Mouse (Mus musculus) intestine, embryonic 15.5 days (tissue): Measurements from ENCODE around the gene Gpm6b. TPM values are rescaled to one million over a fixed set of nuclear protein-coding genes. Genes with fewer than 3 reads are reported as not detected.

Source experiments
- ATAC-seq: fragments of 200-750 bp; cut with Nextera tagmentation; 2 replicates; pipeline ENCODE4 v1.8.0; 2017; ENCODE audit warnings: moderate TSS enrichment, moderate library complexity
- H3K27ac ChIP-seq: fragments of 300-500 bp; sonication (generic); 2 replicates; pipeline ENCODE4 v1.5.1; 2015; ENCODE audit warnings: mild to moderate bottlenecking, inconsistent platforms
- H3K27me3 ChIP-seq: fragments of 300-500 bp; sonication (generic); replicated peaks from 2 replicates; pipeline ENCODE4 v1.6.1; 2015; ENCODE audit warnings: inconsistent platforms
- H3K36me3 ChIP-seq: fragments of 300-500 bp; sonication (generic); 2 replicates; pipeline ENCODE4 v1.6.1; 2015; ENCODE audit warnings: inconsistent platforms
- H3K4me1 ChIP-seq: fragments of 300-500 bp; sonication (generic); replicated peaks from 2 replicates; pipeline ENCODE4 v1.6.1; 2015; ENCODE audit warnings: inconsistent platforms
- H3K4me2 ChIP-seq: fragments of 300-500 bp; sonication (generic); replicated peaks from 2 replicates; pipeline ENCODE4 v1.6.1; 2015; ENCODE audit warnings: mild to moderate bottlenecking, inconsistent platforms
- H3K4me3 ChIP-seq: fragments of 300-500 bp; sonication (generic); replicated peaks from 2 replicates; pipeline ENCODE4 v1.5.1; 2015; ENCODE audit warnings: inconsistent platforms
- H3K9ac ChIP-seq: fragments of 300-500 bp; sonication (generic); 2 replicates; pipeline ENCODE4 v1.6.1; 2015; ENCODE audit warnings: inconsistent platforms
- H3K9me3 ChIP-seq: fragments of 300-500 bp; sonication (generic); 2 replicates; pipeline ENCODE4 v1.6.1; 2016; ENCODE audit warnings: inconsistent platforms
- WGBS: fragments of 180-500 bp; shearing (Covaris S2); methylation state at CpG from one replicate; pipeline ENCODE4 v1.1.7; 2015; 5-methylcytosine and 5-hydroxymethylcytosine counted together
- polyA plus RNA-seq: library from polyadenylated mRNA; unstranded; fragments of >200 nt; fragmentation: Nextera tagmentation; extraction: Ambion mirVana; gene quantifications from 2 replicates; pipeline ENCODE4 v1.2.1, GENCODE M21; 2015

Gene Gpm6b
- polyA plus RNA-seq, 1 experiment from 2014 or later: 22.6 TPM

- H3K36me3 ChIP-seq: no peaks in the 10 kb centered on the region
- H3K9ac ChIP-seq: no peak overlapping the region
- H3K27me3 ChIP-seq: no peaks in the 10 kb centered on the region
- no peaks in the 10 kb centered on the region for H3K4me1 ChIP-seq
- no peaks in the 10 kb centered on the region for H3K9me3 ChIP-seq
- no peak overlapping the region for H3K4me3 ChIP-seq
- H3K27ac ChIP-seq: no peak overlapping the region
- 80% methylated on average over 8 of the region's 8 CpGs for WGBS
- H3K4me2 ChIP-seq: no peak overlapping the region
- no peak for ATAC-seq
These were observed 126.9 kb downstream of the Gpm6b start for GRCm38 (mm10) chrX:166365458-166366213.

- no peak for ATAC-seq
- H3K27me3 ChIP-seq: no peaks in the 10 kb centered on the region
- H3K9ac ChIP-seq: no peak overlapping the region
- H3K9me3 ChIP-seq: no peaks in the 10 kb centered on the region
- H3K4me3 ChIP-seq: no peak overlapping the region
- WGBS: 83% methylated on average over 9 of the region's 9 CpGs
- H3K27ac ChIP-seq: no peak overlapping the region
- H3K36me3 ChIP-seq: no peaks in the 10 kb centered on the region
- H3K4me1 ChIP-seq: no peaks in the 10 kb centered on the region
- no peak overlapping the region for H3K4me2 ChIP-seq
These were observed 138.1 kb downstream of the Gpm6b start for GRCm38 (mm10) chrX:166376681-166377328.

GRCm38 (mm10) chrX:166378652-166379051, 139.9 kb downstream of the Gpm6b start:
- WGBS: 84% methylated on average over 5 of the region's 5 CpGs
- Histone ChIP-seq H3K9me3 (no peaks in the 10 kb centered on the region), H3K4me1 (no peaks in the 10 kb centered on the region), H3K27me3 (no peaks in the 10 kb centered on the region), H3K9ac (no peak overlapping the region), H3K4me3 (no peak overlapping the region), H3K4me2 (no peak overlapping the region), H3K27ac (no peak overlapping the region), H3K36me3 (no peaks in the 10 kb centered on the region)
- ATAC-seq: no peak

GRCm38 (mm10) chrX:166383606-166384005, 144.9 kb downstream of the Gpm6b start:
- no peak overlapping the region for H3K4me3 ChIP-seq
- H3K9me3 ChIP-seq: no peaks in the 10 kb centered on the region
- no peaks in the 10 kb centered on the region for H3K4me1 ChIP-seq
- H3K36me3 ChIP-seq: no peaks in the 10 kb centered on the region
- no peaks in the 10 kb centered on the region for H3K27me3 ChIP-seq
- no peak overlapping the region for H3K9ac ChIP-seq
- WGBS: 86% methylated on average over 2 of the region's 2 CpGs
- no peak overlapping the region for H3K4me2 ChIP-seq
- ATAC-seq: no peak
- no peak overlapping the region for H3K27ac ChIP-seq

DNA sequence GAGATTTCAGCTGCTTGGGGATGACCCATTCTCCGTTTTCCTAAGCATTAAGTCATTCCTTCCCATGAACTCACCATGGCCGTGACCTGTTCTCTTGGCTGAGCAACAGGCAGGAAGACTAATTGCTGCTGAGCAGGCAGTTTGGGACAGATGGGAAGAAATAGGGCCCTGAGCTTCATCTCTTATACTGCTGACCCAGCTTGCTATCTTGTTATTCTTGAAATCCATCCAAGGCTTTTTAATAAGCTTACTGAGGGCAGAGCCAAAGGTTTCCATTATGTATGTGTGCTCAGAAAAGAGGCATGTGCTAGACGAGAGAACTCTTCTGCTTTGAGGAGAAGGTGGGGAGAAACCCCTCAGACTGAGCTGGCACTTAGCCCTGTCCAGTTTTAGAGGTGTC, 146.2 kb downstream of the Gpm6b start:
- Histone ChIP-seq H3K27me3 (no peaks in the 10 kb centered on the region), H3K4me2 (no peak overlapping the region), H3K9me3 (no peaks in the 10 kb centered on the region), H3K4me3 (no peak overlapping the region), H3K4me1 (no peaks in the 10 kb centered on the region), H3K27ac (no peak overlapping the region), H3K36me3 (no peaks in the 10 kb centered on the region), H3K9ac (no peak overlapping the region)
- no peak for ATAC-seq
- WGBS: 62% methylated on average over 3 of the region's 3 CpGs

DNA sequence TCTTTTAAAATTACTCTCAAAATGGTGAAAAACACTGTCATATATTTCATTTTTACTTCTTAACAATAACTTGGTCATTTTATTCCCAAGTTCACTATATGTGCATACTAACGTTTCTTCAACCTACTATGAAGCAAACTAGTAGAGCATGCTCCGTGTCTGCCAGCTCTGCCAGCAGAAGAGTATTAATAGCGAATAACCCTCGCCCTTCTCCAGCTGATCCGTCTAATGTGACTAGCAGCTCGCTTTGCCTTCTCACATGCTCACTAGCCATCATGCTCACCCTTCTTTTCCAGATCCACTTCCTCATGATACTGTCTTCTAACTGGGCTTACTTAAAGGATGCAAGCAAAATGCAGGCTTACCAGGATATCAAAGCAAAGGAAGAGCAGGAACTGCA, 147.9 kb downstream of the Gpm6b start:
- Histone ChIP-seq H3K4me1 (no peaks in the 10 kb centered on the region), H3K4me3 (no peak overlapping the region), H3K9ac (no peak overlapping the region), H3K4me2 (no peak overlapping the region), H3K9me3 (no peaks in the 10 kb centered on the region), H3K27me3 (no peaks in the 10 kb centered on the region), H3K27ac (no peak overlapping the region), H3K36me3 (no peaks in the 10 kb centered on the region)
- no peak for ATAC-seq
- WGBS: 85% methylated on average over 6 of the region's 6 CpGs

- ATAC-seq: no peak
- Histone ChIP-seq H3K4me2 (no peak overlapping the region), H3K9ac (no peak overlapping the region), H3K4me1 (no peaks in the 10 kb centered on the region), H3K4me3 (no peak overlapping the region), H3K27ac (no peak overlapping the region), H3K36me3 (no peaks in the 10 kb centered on the region), H3K27me3 (no peaks in the 10 kb centered on the region), H3K9me3 (no peaks in the 10 kb centered on the region)
- 80% methylated on average over 1 of the region's 1 CpGs for WGBS
These were observed 155.0 kb downstream of the Gpm6b start for GRCm38 (mm10) chrX:166393753-166394152.

DNA sequence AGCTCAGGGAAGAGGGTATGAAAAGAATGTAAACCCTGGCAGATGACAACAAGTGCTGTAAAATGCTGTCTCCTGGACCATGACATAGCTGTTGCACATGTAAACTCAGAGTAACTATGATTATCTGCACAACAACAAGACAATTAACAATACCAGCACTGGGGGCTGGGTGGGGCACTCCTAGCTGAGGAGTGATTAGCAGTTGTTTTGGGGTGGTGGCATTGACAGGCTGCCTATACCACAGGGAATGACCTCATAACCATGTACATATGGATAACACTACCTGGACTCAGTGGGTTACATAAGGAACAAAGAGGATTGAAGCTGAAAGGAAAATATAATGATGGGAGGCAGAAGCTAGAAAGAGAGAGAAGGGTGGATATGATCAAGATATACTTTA, 169.2 kb downstream of the Gpm6b start:
- no peak overlapping the region for H3K4me2 ChIP-seq

DNA sequence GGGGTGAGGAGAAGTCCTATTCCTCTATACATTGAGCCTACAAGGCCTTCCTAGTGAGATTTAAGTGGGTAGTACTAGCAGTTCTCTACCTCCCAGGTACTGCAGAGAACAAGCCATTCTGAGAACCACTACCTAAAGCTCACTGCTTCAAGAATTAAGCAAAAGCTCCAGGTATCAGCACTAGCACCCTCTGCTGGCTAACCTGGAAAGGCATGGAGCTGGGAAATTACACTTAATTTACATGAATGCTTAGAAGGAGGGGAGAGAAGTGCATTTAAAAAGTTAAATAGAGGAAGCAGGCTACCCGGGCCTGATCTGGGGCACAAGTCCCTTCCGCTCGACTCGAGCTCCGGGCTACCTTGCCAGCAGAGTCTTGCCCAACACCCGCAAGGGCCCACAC, 177.5 kb downstream of the Gpm6b start:
- no peak for ATAC-seq
- Histone ChIP-seq H3K9me3 (no peaks in the 10 kb centered on the region), H3K4me3 (no peak overlapping the region), H3K27me3 (no peaks in the 10 kb centered on the region), H3K4me1 (no peaks in the 10 kb centered on the region), H3K36me3 (no peaks in the 10 kb centered on the region), H3K27ac (no peak overlapping the region), H3K9ac (no peak overlapping the region), H3K4me2 (no peak overlapping the region)
- WGBS: 74% methylated on average over 6 of the region's 6 CpGs

More for the DNA sequence above, 169.2 kb downstream of the Gpm6b start:
- H3K4me3 ChIP-seq: no peak overlapping the region
- H3K27me3 ChIP-seq: no peaks in the 10 kb centered on the region
- no peak overlapping the region for H3K9ac ChIP-seq
- no peaks in the 10 kb centered on the region for H3K36me3 ChIP-seq
- no peaks in the 10 kb centered on the region for H3K4me1 ChIP-seq
- H3K27ac ChIP-seq: no peak overlapping the region
- no peak for ATAC-seq
- no peaks in the 10 kb centered on the region for H3K9me3 ChIP-seq

DNA sequence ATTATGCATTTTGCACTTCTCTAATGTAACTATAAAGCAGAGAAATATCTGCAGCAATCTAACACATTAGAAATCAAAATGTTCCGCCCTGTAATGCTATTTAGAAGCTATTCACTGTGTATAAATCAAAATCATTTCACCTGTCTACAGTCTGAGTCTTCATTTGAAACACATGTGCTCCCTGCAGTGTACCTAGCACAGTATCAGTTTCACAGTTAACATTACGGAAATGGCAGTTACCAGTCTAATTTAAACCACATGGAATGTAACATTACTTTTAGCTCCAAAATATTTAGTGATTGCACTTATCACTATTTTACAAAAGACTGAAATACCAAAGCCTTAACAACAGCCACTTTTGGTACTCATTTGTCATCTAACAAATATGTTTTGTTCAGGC, 196.1 kb downstream of the Gpm6b start:
- ATAC-seq: no peak
- 92% methylated on average over 2 of the region's 2 CpGs for WGBS
- Histone ChIP-seq H3K4me2 (no peak overlapping the region), H3K27me3 (no peaks in the 10 kb centered on the region), H3K4me1 (no peaks in the 10 kb centered on the region), H3K4me3 (no peak overlapping the region), H3K36me3 (no peaks in the 10 kb centered on the region; the same call in 1 of the 2 replicates), H3K27ac (no peak overlapping the region), H3K9ac (no peak overlapping the region), H3K9me3 (no peaks in the 10 kb centered on the region)

Other genes starting within 250 kb of the Gpm6b start
- gene Gemin8, start 68.5 kb upstream of the Gpm6b start, polyA plus RNA-seq: 8.0 and 8.1 TPM in 2 replicates
- gene Trappc2, start 201.7 kb downstream of the Gpm6b start, polyA plus RNA-seq: 22.5 and 25.4 TPM in 2 replicates
- 4.8 and 5.8 TPM in 2 replicates for gene Ofd1, start 201.8 kb downstream of the Gpm6b start, polyA plus RNA-seq
- gene Rab9, start 241.0 kb downstream of the Gpm6b start, polyA plus RNA-seq: 61.0 and 67.4 TPM in 2 replicates